Mouse (Mus musculus) layer of hippocampus, adult 9-10 months (tissue): ENCODE measurements around the gene Aire.
A peak's percentile ranks its signal among the peaks of the same experiment; 100 is the strongest.

Experiments used
- DNase-seq: peaks from one replicate; pipeline ENCODE4 v3.0.0; 2022; ENCODE audit warnings: low spot score

The Aire gene

GRCm38 (mm10) chr10:78008169-78008568 lies 35.2 kb downstream of the Aire start:
- DNase-seq = no peak

DNA sequence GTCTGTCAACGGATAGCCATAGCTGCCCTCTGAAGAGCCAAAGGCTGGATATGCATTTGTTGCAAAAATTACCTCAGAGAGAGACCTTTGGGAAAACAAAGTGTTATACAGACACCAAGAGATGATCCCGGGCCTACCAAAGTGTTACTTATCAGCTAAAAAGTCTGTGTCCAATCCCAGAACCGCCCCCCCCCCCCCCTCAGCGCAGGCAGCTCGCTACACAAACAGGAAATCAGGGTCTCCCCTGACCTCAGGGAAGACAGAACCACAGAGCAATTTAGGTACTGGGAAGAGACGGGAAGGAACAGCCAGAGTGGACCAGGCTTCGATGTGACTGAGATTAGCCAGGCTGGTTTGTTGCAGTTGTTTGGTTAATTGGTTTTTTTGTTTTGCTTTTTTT lies 36.2 kb downstream of the Aire start:
- no peak for DNase-seq

DNA sequence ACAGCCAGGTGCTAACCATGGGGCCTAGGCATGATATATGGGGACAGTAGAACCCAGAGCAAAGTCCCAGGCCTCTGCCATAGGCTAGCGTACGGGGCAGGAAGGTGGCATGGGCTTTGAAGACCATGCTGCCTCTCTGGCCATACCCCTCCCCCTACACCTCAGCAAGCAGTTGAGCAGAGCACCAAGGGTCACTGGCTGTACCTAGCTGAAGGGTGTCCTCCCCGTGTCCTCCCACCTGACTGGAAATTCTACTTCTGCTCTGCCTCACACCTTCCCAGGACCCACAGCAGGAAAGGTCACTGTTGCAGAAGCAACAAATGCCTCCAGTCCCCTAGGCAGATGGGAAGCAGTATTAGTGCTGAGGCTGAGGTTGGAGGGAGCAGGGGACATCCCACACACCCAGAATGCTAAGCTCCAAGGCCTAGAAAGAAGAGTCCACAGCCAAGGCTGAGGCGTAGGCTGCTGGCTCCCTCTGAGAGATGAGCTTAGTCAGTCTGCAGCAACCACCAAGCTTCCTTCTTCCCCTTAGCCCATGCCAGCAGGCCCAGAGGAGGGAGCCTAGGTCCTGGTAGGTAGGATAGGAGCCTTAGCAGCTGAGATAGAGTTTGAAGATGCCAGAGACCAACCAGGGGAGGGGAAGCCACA lies 37.5 kb downstream of the Aire start:
- DNase-seq = no peak

DNA sequence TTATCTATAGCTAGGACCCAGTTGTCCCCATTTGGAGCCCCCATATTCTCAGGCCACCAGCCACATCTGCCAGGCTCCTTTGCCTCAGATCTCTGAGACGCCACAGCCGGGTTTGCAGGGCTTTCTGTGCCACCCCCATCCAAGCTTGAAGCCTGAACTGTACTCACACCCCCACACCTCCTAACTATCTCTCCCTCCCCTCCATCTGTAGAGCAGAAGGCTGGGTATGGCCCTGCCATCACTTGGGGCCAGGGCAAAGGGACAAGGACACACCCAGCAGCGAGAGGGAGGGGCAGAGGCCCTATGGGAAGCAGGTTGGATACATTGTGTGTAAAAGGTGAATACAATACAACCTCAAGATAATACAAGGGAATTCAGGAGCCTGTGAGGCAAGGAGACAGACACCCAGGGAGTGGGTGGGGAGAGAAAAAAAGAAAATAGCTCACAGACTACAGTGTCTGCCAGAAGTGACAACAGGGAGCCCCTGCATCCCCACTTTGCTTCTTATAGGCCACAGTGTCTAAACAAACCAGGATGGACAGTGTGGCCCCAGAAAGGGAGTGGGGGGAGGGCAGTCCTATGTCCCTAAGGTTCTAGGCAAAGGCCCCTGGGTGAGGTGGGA lies 38.8 kb downstream of the Aire start:
- DNase-seq = no peak

GRCm38 (mm10) chr10:78002316-78002715 lies 41.1 kb downstream of the Aire start:
- DNase-seq = no peak

- peak; percentile 84 for DNase-seq
These were observed 41.6 kb downstream of the Aire start for GRCm38 (mm10) chr10:78001796-78002195.

DNA sequence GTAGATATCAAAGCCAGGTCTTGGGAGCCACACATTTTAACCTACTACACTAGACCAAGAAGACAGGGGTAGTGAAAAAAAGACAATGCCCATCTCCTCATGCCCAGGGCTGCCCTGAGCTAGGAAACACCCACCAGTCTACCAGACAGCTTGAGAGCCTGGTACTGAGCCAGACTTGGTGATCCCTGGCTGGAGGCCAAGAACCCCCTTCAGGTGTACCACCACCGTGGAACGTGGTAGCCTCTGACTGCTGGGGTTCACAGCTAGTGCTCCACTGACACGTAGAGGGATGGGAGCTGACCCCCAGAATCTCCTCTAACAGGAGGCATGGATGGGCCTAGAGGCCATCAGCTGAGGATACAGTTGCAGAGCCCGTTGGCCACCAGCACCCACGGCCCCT lies 43.2 kb downstream of the Aire start:
- no peak for DNase-seq

DNA sequence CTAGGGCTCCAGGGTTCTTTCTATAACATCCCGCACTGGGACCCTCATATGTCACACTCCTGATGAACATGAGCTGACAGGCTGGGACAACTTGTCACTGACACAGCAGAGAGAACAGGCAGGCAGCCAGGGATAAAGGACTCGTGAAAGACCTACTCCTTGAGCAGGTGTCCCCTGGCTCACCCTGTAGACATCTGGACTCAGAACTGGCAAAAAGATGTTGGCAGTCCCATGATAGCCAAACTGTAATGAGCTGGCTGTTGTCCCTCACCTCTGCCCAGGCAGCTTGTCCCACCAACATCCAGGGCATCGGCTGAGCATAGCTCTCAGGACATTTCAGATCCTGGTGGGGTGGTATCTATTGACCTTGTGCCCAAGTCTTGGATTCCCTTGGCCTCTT lies 47.8 kb downstream of the Aire start:
- DNase-seq = no peak

DNA sequence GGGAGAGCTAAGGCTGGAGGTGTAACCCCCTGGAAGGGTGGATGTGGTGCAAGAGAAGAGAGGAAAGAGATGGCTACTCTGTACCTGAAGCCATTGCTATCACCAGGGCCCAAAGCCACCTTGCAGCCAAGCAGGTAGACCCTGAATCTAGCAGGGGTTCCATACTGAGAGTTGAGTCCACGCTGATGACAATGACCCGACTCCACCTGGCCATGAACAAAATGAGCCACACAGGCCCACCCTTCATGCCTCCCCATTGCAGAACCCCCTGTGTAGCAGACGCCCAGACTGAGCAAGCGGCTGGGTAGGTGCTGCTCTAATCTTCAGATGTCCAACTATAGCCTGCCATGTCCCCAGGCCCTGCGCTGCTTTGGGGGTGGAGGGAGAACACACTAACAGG lies 57.6 kb downstream of the Aire start:
- no peak for DNase-seq

- no peak for DNase-seq
These were observed 58.8 kb downstream of the Aire start for GRCm38 (mm10) chr10:77984660-77985059.
